Mouse (Mus musculus): ENCODE results near the gene Arvcf. TPM values are rescaled to one million over a fixed set of nuclear protein-coding genes. Genes with fewer than 3 reads are reported as not detected.

Gene Arvcf
- polyA plus RNA-seq, 1 experiment from 2014 or later: 70.2 TPM

DNA sequence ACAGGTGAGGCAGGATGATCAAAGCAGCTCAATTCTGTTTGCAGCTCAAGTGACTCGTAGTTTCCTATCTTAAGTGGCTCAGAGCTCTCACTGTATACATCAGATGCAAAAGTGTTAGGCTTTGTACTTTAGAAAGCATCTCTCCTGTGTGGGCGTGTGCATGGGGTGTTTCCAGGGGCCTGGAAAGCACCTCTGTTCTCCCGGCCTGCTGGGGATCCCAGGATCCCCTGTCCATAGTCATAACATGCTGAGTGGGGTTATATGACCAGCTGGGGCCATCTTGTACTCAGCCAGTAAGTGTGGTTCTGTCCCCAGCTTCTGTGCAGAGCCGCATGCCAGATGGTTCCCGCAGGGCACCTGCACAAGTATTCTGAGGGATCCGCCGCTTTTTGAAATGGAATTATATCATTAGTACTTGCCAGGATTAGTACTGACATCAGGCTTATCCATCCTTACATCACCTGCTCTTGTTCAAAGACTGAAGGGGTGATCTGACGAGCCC is 104.4 kb downstream of the Arvcf start:
- no peak overlapping the region for H3K4me3 ChIP-seq (replicated peaks; ENCODE audit: low read depth, low read length)
- H3K9ac ChIP-seq (replicated peaks; ENCODE audit: low read length): no peak overlapping the region
- DNase-seq (no peak), ATAC-seq (ENCODE audit: low FRiP score, low TSS enrichment) (no peak)
- 76% methylated on average over 8 of the region's 8 CpGs for WGBS
- H3K36me3 ChIP-seq (ENCODE audit: control insufficient read depth, insufficient read depth, low read length): 0 out of 2 replicates have a peak, but pooled peaks cover 7% of the 10 kb centered on the region
- no peaks in the 10 kb centered on the region for H3K4me1 ChIP-seq (ENCODE audit: control insufficient read depth, insufficient read depth, low read length)
- no peaks in the 10 kb centered on the region for H3K27me3 ChIP-seq (ENCODE audit: control insufficient read depth, insufficient read depth, low read length)
- H3K9me3 ChIP-seq (ENCODE audit: control insufficient read depth, low read length): no peaks in the 10 kb centered on the region
- no peak overlapping the region for H3K4me2 ChIP-seq (ENCODE audit: low read length)
- no peak overlapping the region for H3K27ac ChIP-seq (replicated peaks; ENCODE audit: low read depth, low read length)

DNA sequence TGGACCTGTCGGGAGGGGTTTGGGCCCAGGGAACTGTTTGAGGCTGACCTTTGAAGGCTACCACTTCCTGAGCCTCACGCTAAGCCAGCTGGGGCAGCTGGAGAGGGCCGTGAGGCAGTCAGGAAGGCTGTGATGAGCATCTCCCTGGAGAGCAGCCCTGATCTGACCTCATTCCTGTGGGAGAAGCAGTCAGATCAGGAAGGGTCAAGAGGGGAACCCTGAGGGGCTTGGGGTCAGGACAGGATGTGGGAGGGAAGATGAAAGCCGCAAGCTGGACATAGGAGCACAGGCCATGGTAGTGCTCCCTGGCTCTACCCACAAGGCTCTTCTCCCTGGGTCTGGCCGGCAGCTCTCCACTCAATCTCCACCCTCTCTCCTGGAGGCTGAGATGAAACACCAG is 105.9 kb downstream of the Arvcf start:
- Histone ChIP-seq H3K9ac (replicated peaks; ENCODE audit: low read length) (no peak overlapping the region), H3K36me3 (ENCODE audit: control insufficient read depth, insufficient read depth, low read length) (0 out of 2 replicates have a peak, but pooled peaks cover 7% of the 10 kb centered on the region), H3K9me3 (ENCODE audit: control insufficient read depth, low read length) (no peaks in the 10 kb centered on the region), H3K4me2 (ENCODE audit: low read length) (no peak overlapping the region), H3K4me3 (replicated peaks; ENCODE audit: low read depth, low read length) (no peak overlapping the region), H3K4me1 (ENCODE audit: control insufficient read depth, insufficient read depth, low read length) (0 out of 2 replicates have a peak, but pooled peaks cover 1% of the 10 kb centered on the region), H3K27me3 (ENCODE audit: control insufficient read depth, insufficient read depth, low read length) (no peaks in the 10 kb centered on the region), H3K27ac (replicated peaks; ENCODE audit: low read depth, low read length) (no peak overlapping the region)
- 54% methylated on average over 5 of the region's 5 CpGs for WGBS
- DNase-seq (no peak), ATAC-seq (ENCODE audit: low FRiP score, low TSS enrichment) (no peak)

DNA sequence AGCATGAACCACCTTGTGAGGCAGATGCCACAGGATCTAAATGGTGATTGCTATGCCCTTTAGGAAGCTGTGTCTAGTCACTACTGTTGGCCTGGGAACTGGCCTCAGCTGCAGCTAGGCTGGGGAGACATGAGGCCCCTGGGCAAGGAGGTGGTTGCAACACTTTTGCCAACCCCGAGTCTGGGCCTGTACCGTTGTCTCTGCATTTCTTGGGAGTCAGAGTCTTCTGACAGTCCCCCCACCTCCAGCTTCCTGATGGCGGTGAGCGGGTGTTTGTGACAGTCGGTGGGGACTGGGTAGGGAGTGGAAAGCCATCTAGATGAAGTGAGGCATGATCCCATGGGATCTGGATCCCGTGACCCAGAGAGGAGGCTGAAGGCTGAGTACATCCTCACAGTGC is 107.4 kb downstream of the Arvcf start:
- WGBS: 89% methylated on average over 6 of the region's 6 CpGs
- no peak for DNase-seq
- Histone ChIP-seq H3K9ac (replicated peaks; ENCODE audit: low read length) (no peak overlapping the region), H3K4me1 (ENCODE audit: control insufficient read depth, insufficient read depth, low read length) (peaks cover 17% of the 10 kb centered on the region), H3K27ac (replicated peaks; ENCODE audit: low read depth, low read length) (no peak overlapping the region), H3K4me2 (ENCODE audit: low read length) (no peak overlapping the region), H3K27me3 (ENCODE audit: control insufficient read depth, insufficient read depth, low read length) (no peaks in the 10 kb centered on the region), H3K36me3 (ENCODE audit: control insufficient read depth, insufficient read depth, low read length) (0 out of 2 replicates have a peak, but pooled peaks cover 2% of the 10 kb centered on the region), H3K4me3 (replicated peaks; ENCODE audit: low read depth, low read length) (no peak overlapping the region), H3K9me3 (ENCODE audit: control insufficient read depth, low read length) (no peaks in the 10 kb centered on the region)
- no peak for ATAC-seq (ENCODE audit: low FRiP score, low TSS enrichment)

MicroRNA genes within 50 kb of the gene (microRNA counts, 519-probe panel; counts per million panel counts)
- microRNA mmu-miR-185: 4,454 counts per million, percentile 35 among the panel's probes with 10 or more counts

Small RNA genes within 50 kb of the gene (microRNA-seq; reads per million reads assigned to microRNA genes)
- gene Gm26219 (not detected), gene Mir185 (522 reads per million, percentile 73 among the genes with 10 or more reads in this experiment)

Other genes with a start within 250 kb of the Arvcf start
- gene Rtn4r, start 220.5 kb upstream of the Arvcf start, polyA plus RNA-seq (2014; fragmentation: Nextera tagmentation; extraction: Ambion mirVana): 18.6 and 28.6 TPM in 2 replicates
- not detected in 2 replicates for gene Ccdc188, start 130.3 kb upstream of the Arvcf start, polyA plus RNA-seq (2014; fragmentation: Nextera tagmentation; extraction: Ambion mirVana)
- gene Zdhhc8, start 113.0 kb upstream of the Arvcf start, polyA plus RNA-seq (2014; fragmentation: Nextera tagmentation; extraction: Ambion mirVana): 13.8 and 13.9 TPM in 2 replicates
- gene Trmt2a, start 99.5 kb upstream of the Arvcf start, polyA plus RNA-seq (2014; fragmentation: Nextera tagmentation; extraction: Ambion mirVana): 80.2 and 81.3 TPM in 2 replicates
- 451 and 457 TPM in 2 replicates for gene Ranbp1, start 99.5 kb upstream of the Arvcf start, polyA plus RNA-seq (2014; fragmentation: Nextera tagmentation; extraction: Ambion mirVana)
- gene Gm49776, start 89.9 kb upstream of the Arvcf start, polyA plus RNA-seq (2014; fragmentation: Nextera tagmentation; extraction: Ambion mirVana): 0.86 and 3.3 TPM in 2 replicates
- 32.7 and 40.0 TPM in 2 replicates for gene Dgcr8, start 58.9 kb upstream of the Arvcf start, polyA plus RNA-seq (2014; fragmentation: Nextera tagmentation; extraction: Ambion mirVana)
- 70.0 TPM in 2 replicates for gene Tango2, start 79 bp upstream of the Arvcf start, polyA plus RNA-seq (2014; fragmentation: Nextera tagmentation; extraction: Ambion mirVana)
- gene Txnrd2, start 78.2 kb downstream of the Arvcf start, polyA plus RNA-seq (2014; fragmentation: Nextera tagmentation; extraction: Ambion mirVana): 24.9 and 28.7 TPM in 2 replicates
- gene Comt, start 78.7 kb downstream of the Arvcf start, polyA plus RNA-seq (2014; fragmentation: Nextera tagmentation; extraction: Ambion mirVana): 79.9 and 81.3 TPM in 2 replicates
- 14.8 and 15.9 TPM in 2 replicates for gene Gnb1l, start 150.5 kb downstream of the Arvcf start, polyA plus RNA-seq (2014; fragmentation: Nextera tagmentation; extraction: Ambion mirVana)
- gene Rtl10, start 150.7 kb downstream of the Arvcf start, polyA plus RNA-seq (2014; fragmentation: Nextera tagmentation; extraction: Ambion mirVana): 3.6 and 4.1 TPM in 2 replicates
- gene Tbx1, start 242.5 kb downstream of the Arvcf start, polyA plus RNA-seq (2014; fragmentation: Nextera tagmentation; extraction: Ambion mirVana): 0.27 and 0.34 TPM in 2 replicates

Data from midbrain, embryonic 14.5 days (tissue).